Mouse (Mus musculus) kidney, embryonic 16.5 days (tissue): ENCODE measurements around the gene Prm3. TPM values are rescaled to one million over a fixed set of nuclear protein-coding genes. Genes with fewer than 3 reads are reported as not detected.
"Not testable (repeated sequence)": the region's sequence is repeated elsewhere in the genome, so short reads cannot be mapped to it uniquely, and the experiment has no call there.

Experiments
- ATAC-seq: fragments of 200-750 bp; cut with Nextera tagmentation; 2 replicates; pipeline ENCODE4 v1.8.0; 2017; ENCODE audit warnings: moderate TSS enrichment; ENCODE audit not compliant: low FRiP score, low TSS enrichment
- H3K27ac ChIP-seq: fragments of 300-500 bp; sonication (generic); 2 replicates; pipeline ENCODE4 v1.5.1; 2014; ENCODE audit warnings: low read length
- H3K27me3 ChIP-seq: fragments of 300-500 bp; sonication (generic); 2 replicates; pipeline ENCODE4 v1.6.1; 2014; ENCODE audit warnings: low read length, control low read depth, mixed read lengths; ENCODE audit not compliant: insufficient read depth
- H3K36me3 ChIP-seq: fragments of 300-500 bp; sonication (generic); 2 replicates; pipeline ENCODE4 v1.6.1; 2014; ENCODE audit warnings: low read length, control low read depth, mixed read lengths; ENCODE audit not compliant: insufficient read depth
- H3K4me1 ChIP-seq: fragments of 300-500 bp; sonication (generic); 2 replicates; pipeline ENCODE4 v1.6.1; 2014; ENCODE audit warnings: low read length, control low read depth, mixed read lengths; ENCODE audit not compliant: insufficient read depth
- H3K4me2 ChIP-seq: fragments of 300-500 bp; sonication (generic); replicated peaks from 2 replicates; pipeline ENCODE4 v1.6.1; 2014; ENCODE audit warnings: low read depth, low read length
- H3K4me3 ChIP-seq: fragments of 300-500 bp; sonication (generic); 2 replicates; pipeline ENCODE4 v1.5.1; 2014; ENCODE audit warnings: mild to moderate bottlenecking, low read length
- H3K9ac ChIP-seq: fragments of 300-500 bp; sonication (generic); replicated peaks from 2 replicates; pipeline ENCODE4 v1.6.1; 2014; ENCODE audit warnings: low read length
- H3K9me3 ChIP-seq: fragments of 300-500 bp; sonication (generic); 2 replicates; pipeline ENCODE4 v1.6.1; 2016; ENCODE audit warnings: low read length, control low read depth
- WGBS: fragments of 180-500 bp; shearing (Covaris S2); extraction: QIAGEN DNeasy Blood & Tissue Kit; methylation state at CpG from one replicate; pipeline ENCODE4 v1.1.7; 2014; 5-methylcytosine and 5-hydroxymethylcytosine counted together
- polyA plus RNA-seq: library from polyadenylated mRNA; unstranded; fragments of >200 nt; fragmentation: Nextera tagmentation; extraction: Ambion mirVana; gene quantifications from 2 replicates; pipeline ENCODE4 v1.2.1, GENCODE M21; 2015

Gene Prm3
- polyA plus RNA-seq, 1 experiment from 2014 or later, result not detected

GRCm38 (mm10) chr16:10810376-10810775 lies 19.7 kb upstream of the Prm3 start:
- ATAC-seq, result no peak
- no peak overlapping the region for H3K4me3 ChIP-seq
- no peaks in the 10 kb centered on the region for H3K36me3 ChIP-seq
- H3K9ac ChIP-seq, result no peak overlapping the region
- 100% methylated on average over 1 of the region's 1 CpGs for WGBS
- no peaks in the 10 kb centered on the region for H3K27me3 ChIP-seq
- H3K9me3 ChIP-seq, result no peaks in the 10 kb centered on the region
- H3K4me2 ChIP-seq, result no peak overlapping the region
- H3K27ac ChIP-seq, result no peak overlapping the region
- no peaks in the 10 kb centered on the region for H3K4me1 ChIP-seq

- H3K4me2 ChIP-seq, result no peak within 1 kb of the TSS
- H3K4me3 ChIP-seq, result no peak within 1 kb of the TSS
- no peak within 1 kb of the TSS for H3K9ac ChIP-seq
- no peak within 1 kb of the TSS for H3K27ac ChIP-seq
- no peaks in the 10 kb centered on the region for H3K9me3 ChIP-seq
- no peak for ATAC-seq
- H3K4me1 ChIP-seq, result no peaks in the 10 kb centered on the region
- no peaks in the 10 kb centered on the region for H3K36me3 ChIP-seq
- H3K27me3 ChIP-seq, result no peaks in the 10 kb centered on the region
- 71% methylated on average over 10 of the region's 10 CpGs for WGBS
Measured at GRCm38 (mm10) chr16:10805789-10806527, 15.2 kb upstream of the Prm3 start, which contains the start of gene Prm1. Gene Prm1, minus strand, starts transcription at chr16:10805839.

GRCm38 (mm10) chr16:10802420-10802819 lies 11.7 kb upstream of the Prm3 start:
- not testable (repeated sequence) for H3K4me2 ChIP-seq, H3K36me3 ChIP-seq, H3K9ac ChIP-seq, ATAC-seq, H3K9me3 ChIP-seq, H3K4me3 ChIP-seq, H3K4me1 ChIP-seq, H3K27ac ChIP-seq, H3K27me3 ChIP-seq
- WGBS, result 85% methylated on average over 3 of the region's 3 CpGs

- Histone ChIP-seq H3K4me3 (no peak within 1 kb of the TSS), H3K9me3 (no peaks in the 10 kb centered on the region), H3K27ac (no peak within 1 kb of the TSS), H3K9ac (no peak within 1 kb of the TSS), H3K36me3 (no peaks in the 10 kb centered on the region), H3K4me2 (no peak within 1 kb of the TSS), H3K27me3 (peaks cover 13% of the 10 kb centered on the region), H3K4me1 (no peaks in the 10 kb centered on the region)
- 83% methylated on average over 6 of the region's 6 CpGs for WGBS
- ATAC-seq, result no peak
Measured at GRCm38 (mm10) chr16:10796034-10796433, 5.3 kb upstream of the Prm3 start, which contains the start of gene Prm2. Gene Prm2, minus strand, starts transcription at chr16:10796134.

- no peak for ATAC-seq
- Histone ChIP-seq H3K27me3 (no peaks in the 10 kb centered on the region), H3K36me3 (no peaks in the 10 kb centered on the region), H3K27ac (no peak overlapping the region), H3K9ac (no peak overlapping the region), H3K4me2 (no peak overlapping the region), H3K4me1 (peaks cover 13% of the 10 kb centered on the region), H3K4me3 (no peak overlapping the region), H3K9me3 (no peaks in the 10 kb centered on the region)
- 41% methylated on average over 4 of the region's 4 CpGs for WGBS
Measured at GRCm38 (mm10) chr16:10788866-10789265, 1.8 kb downstream of the Prm3 start.

- H3K4me2 ChIP-seq, result no peak within 1 kb of the TSS
- H3K9ac ChIP-seq, result no peak within 1 kb of the TSS
- no peak within 1 kb of the TSS for H3K27ac ChIP-seq
- peaks cover 19% of the 10 kb centered on the region for H3K4me1 ChIP-seq
- H3K36me3 ChIP-seq, result no peaks in the 10 kb centered on the region
- H3K27me3 ChIP-seq, result no peaks in the 10 kb centered on the region
- no peak for ATAC-seq
- H3K4me3 ChIP-seq, result no peak within 1 kb of the TSS
- no peaks in the 10 kb centered on the region for H3K9me3 ChIP-seq
- 43% methylated on average over 16 of the region's 16 CpGs for WGBS
Measured at GRCm38 (mm10) chr16:10788271-10788670, 2.4 kb downstream of the Prm3 start, which contains the start of gene Tnp2. Gene Tnp2, minus strand, starts transcription at chr16:10788660.

- Histone ChIP-seq H3K27me3 (no peaks in the 10 kb centered on the region), H3K4me2 (no peak overlapping the region), H3K36me3 (no peaks in the 10 kb centered on the region), H3K9me3 (no peaks in the 10 kb centered on the region), H3K27ac (no peak overlapping the region), H3K9ac (no peak overlapping the region), H3K4me1 (peaks cover 26% of the 10 kb centered on the region), H3K4me3 (no peak overlapping the region)
- WGBS, result 75% methylated on average over 7 of the region's 7 CpGs
- ATAC-seq, result no peak
Measured at GRCm38 (mm10) chr16:10787548-10788058, 3.1 kb downstream of the Prm3 start.

GRCm38 (mm10) chr16:10786782-10787547 lies 3.7 kb downstream of the Prm3 start:
- WGBS, result 57% methylated on average over 4 of the region's 4 CpGs
- Histone ChIP-seq H3K27ac (peak overlapping the region; percentile 99), H3K4me1 (peaks cover 32% of the 10 kb centered on the region), H3K4me2 (no peak overlapping the region), H3K36me3 (no peaks in the 10 kb centered on the region), H3K9me3 (no peaks in the 10 kb centered on the region), H3K9ac (peak overlapping the region; percentile 33; the same call in 1 of the 2 replicates), H3K4me3 (no peak overlapping the region), H3K27me3 (no peaks in the 10 kb centered on the region)
- ATAC-seq, result no peak

- peak overlapping the region; percentile 75 for H3K4me3 ChIP-seq
- peak overlapping the region; percentile 83 for H3K9ac ChIP-seq
- H3K4me2 ChIP-seq, result peak overlapping the region; percentile 93
- H3K9me3 ChIP-seq, result no peaks in the 10 kb centered on the region
- peaks cover 38% of the 10 kb centered on the region for H3K4me1 ChIP-seq
- H3K27me3 ChIP-seq, result no peaks in the 10 kb centered on the region
- peak overlapping the region; percentile 99 for H3K27ac ChIP-seq
- peak; percentile 16 for ATAC-seq
- no peaks in the 10 kb centered on the region for H3K36me3 ChIP-seq
- WGBS, result 1% methylated on average over 9 of the region's 9 CpGs
Measured at GRCm38 (mm10) chr16:10786288-10786687, 4.4 kb downstream of the Prm3 start.
